Mouse (Mus musculus): ENCODE data around the gene Cmya5.

GRCm38 (mm10) chr13:93051483-93051882, 93.0 kb downstream of the Cmya5 start:
- no peak for TF ChIP-seq GATA1 (IDR thresholded peaks at IDR 0.05; ENCODE audit: low read length)
- no peak for TF ChIP-seq TAL1 (IDR thresholded peaks at IDR 0.05; ENCODE audit: low read length)
